Mouse (Mus musculus) c-Kit-negative CD71-positive TER-119-positive erythroid progenitor cells, embryonic 14.5 days (primary cell): ENCODE measurements at regions not wholly inside any gene's neighbourhood (a gene's known extent, or its start where the extent isn't known, plus 50 kb on each side); places are given as distances from the start of the nearest gene placed in this dataset.
"Not testable (repeated sequence)": the region's sequence is repeated elsewhere in the genome, so short reads cannot be mapped to it uniquely, and the experiment has no call there.

Experiments used
- DNase-seq: peaks from one replicate; pipeline ENCODE4 v3.0.0-alpha.2; 2013; ENCODE audit warnings: low read depth, low spot score

DNA sequence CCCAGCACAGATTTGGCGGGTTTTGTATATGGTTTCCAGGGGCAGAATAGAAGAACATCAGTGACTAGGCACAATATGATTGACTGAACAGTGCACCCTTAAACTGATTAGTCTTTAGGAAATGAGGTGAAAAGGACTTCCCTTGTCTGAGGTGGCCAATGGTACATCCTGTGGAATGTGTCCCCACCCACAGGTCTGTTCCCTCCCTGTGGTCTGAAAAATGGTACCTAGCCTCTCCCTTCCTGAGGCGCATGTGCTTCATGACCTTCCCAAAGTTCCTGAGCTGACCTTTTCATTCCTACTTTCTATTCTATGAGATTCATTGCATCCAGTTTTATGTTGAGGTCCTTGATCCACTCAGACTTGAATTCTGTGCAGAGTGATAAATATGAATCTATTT lies 76.0 kb downstream of the Zfp97 start:
- DNase-seq = not testable (repeated sequence)

GRCm38 (mm10) chr17:17229069-17229468 lies 107.9 kb downstream of the Zfp97 start:
- no peak for DNase-seq

DNA sequence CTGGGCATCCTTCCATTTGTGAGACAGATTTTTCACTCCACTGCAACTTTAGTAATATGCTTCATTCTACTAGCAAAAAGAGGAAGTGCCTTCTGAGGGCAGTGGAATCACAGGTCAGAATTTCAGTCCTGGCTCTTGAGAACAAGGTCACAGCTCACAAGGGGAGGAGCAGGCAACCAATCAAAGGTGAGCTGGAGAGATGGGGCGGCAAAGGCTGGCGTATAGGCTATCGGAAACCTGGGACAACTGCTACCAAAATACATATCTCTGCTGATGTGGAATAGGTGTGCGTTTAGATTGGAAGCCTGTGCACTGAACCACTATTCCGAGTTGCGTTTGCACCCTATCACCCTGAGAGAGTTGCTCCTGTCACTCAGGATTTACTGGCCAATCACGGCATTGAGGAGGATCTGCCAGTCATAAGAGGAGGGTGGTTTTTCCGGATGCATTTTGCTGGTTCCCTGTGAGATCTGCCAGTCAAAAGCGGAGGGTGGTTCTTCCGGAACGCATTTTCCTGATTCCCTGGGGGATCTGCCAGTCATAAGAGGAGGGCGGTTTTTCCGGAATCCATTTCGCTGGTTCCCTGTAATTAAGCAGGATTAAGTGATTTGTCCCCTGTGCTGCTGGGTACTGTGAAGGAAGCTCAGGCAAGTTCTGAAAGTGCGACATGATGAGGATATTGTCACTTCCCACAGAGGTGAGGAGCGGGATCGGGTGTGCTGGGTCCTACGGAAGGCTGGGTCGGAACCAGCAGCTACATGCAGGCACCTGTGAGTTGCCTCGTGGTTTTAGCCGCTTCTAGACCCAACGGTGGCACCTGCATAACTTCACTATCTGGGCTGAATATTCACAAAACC lies 113.3 kb downstream of the Zfp97 start:
- peak; percentile 85 for DNase-seq

DNA sequence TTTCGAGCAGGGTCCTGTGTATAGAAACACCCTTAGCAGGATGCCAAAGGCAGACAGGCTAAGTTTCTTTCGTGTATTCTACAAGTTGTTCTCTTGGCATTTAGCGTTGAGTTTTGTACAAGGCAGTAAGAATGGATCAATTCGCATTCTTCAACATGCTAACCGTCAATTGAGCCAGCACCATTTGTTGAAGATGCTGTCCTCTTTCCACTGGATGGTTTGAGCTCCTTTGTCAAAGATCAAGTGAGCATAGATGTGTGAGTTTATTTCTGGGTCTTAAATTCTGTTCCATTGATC lies 113.9 kb downstream of the Zfp97 start:
- peak; percentile 9 for DNase-seq
